Mouse (Mus musculus) MEL (cell line): ENCODE data around the gene Mylip.

Source experiments
- CHD2 ChIP-seq: IDR thresholded peaks from 2 replicates; pipeline ENCODE4 v1.6.1; 2011; ENCODE audit warnings: low read length, improper control_type of control experiment
- CTCF ChIP-seq, 3 experiments: IDR thresholded peaks in 2 of 3; conservative IDR thresholded peaks in 1 of 3; 2 replicates each; pipeline ENCODE4 v1.5.1; 2011 to 2012; ENCODE audit warnings: low read length in 3 of 3, low read depth in 2 of 3, mild to moderate bottlenecking in 2 of 3, improper control_type of control experiment in 1 of 3, inconsistent platforms in 1 of 3, mixed read lengths in 1 of 3, moderate library complexity in 1 of 3; ENCODE audit not compliant: control insufficient read depth in 1 of 3, insufficient read depth in 1 of 3, poor library complexity in 1 of 3, severe bottlenecking in 1 of 3
- EP300 ChIP-seq, 2 experiments: IDR thresholded peaks; 2 replicates each; pipeline ENCODE4 v1.6.1; 2011; ENCODE audit warnings: improper control_type of control experiment in 2 of 2, low read length in 2 of 2, low read depth in 1 of 2, mild to moderate bottlenecking in 1 of 2
- ETS1 ChIP-seq: IDR thresholded peaks from 2 replicates; pipeline ENCODE4 v1.6.1; 2012; ENCODE audit warnings: low read depth, mild to moderate bottlenecking, inconsistent platforms, low read length, improper control_type of control experiment, moderate library complexity
- HCFC1 ChIP-seq: IDR thresholded peaks from 2 replicates; pipeline ENCODE4 v1.6.1; 2012; ENCODE audit warnings: low read depth, mild to moderate bottlenecking, inconsistent platforms, low read length, improper control_type of control experiment, moderate library complexity
- MAFK ChIP-seq: IDR thresholded peaks from 2 replicates; pipeline ENCODE4 v1.6.1; 2011; ENCODE audit warnings: low read depth, mild to moderate bottlenecking, low read length, improper control_type of control experiment, borderline replicate concordance
- POLR2A ChIP-seq, 2 experiments: IDR thresholded peaks; 2 replicates each; pipeline ENCODE4 v1.6.1; 2011 to 2012; ENCODE audit warnings: low read length in 2 of 2, mild to moderate bottlenecking in 2 of 2, control low read depth in 1 of 2, improper control_type of control experiment in 1 of 2, low read depth in 1 of 2, moderate library complexity in 1 of 2; ENCODE audit not compliant: control insufficient read depth in 1 of 2, insufficient read depth in 1 of 2, poor library complexity in 1 of 2
- POLR2AphosphoS5 ChIP-seq: IDR thresholded peaks from 2 replicates; pipeline ENCODE4 v1.6.1; 2012; ENCODE audit warnings: low read depth, borderline replicate concordance, mild to moderate bottlenecking, inconsistent platforms, low read length, moderate library complexity, mixed read lengths
- TAL1 ChIP-seq: IDR thresholded peaks from 2 replicates; pipeline ENCODE4 v1.6.1; 2012; ENCODE audit warnings: mild to moderate bottlenecking, inconsistent platforms, low read length, moderate library complexity, mixed read lengths
- TCF12 ChIP-seq: IDR thresholded peaks from 2 replicates; pipeline ENCODE4 v1.6.1; 2014; ENCODE audit warnings: low read depth, mild to moderate bottlenecking, inconsistent platforms, low read length, improper control_type of control experiment, moderate library complexity
- USF1 ChIP-seq: IDR thresholded peaks from 2 replicates; pipeline ENCODE4 v1.6.1; 2014; ENCODE audit warnings: low read depth, mild to moderate bottlenecking, inconsistent platforms, low read length, improper control_type of control experiment, moderate library complexity

DNA sequence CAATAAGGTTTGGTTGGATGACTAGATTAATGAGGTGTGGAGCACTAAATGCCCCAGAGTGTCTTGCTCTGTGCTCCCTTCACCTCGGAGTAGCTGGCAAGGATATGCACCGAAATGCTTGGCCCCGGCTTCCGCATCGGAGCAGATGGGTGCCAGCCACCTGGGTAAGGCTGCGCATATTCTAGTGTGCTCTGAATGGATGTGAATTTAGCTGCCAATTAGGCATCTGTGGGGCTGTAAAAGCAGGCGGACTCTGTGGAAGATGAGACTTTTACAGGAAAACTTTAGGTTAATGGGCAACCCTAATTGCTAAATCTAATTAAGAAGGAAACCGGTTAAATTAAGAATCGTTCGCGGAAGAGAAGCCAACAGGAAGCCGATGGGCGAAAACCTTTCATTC, 32.7 kb downstream of the Mylip start:
- TF ChIP-seq MAFK = no peak
- TF ChIP-seq POLR2A (IDR thresholded peaks at IDR 0.05; ENCODE audit: control insufficient read depth in 1 of 2, insufficient read depth in 1 of 2, low read depth in 1 of 2, low read length in 2 of 2, poor library complexity in 1 of 2) = no peak
- TF ChIP-seq CTCF (IDR thresholded peaks at IDR 0.05 in 2 of 3, conservative IDR thresholded peaks at IDR 0.05 in 1 of 3; ENCODE audit: control insufficient read depth in 1 of 3, insufficient read depth in 1 of 3, low read depth in 2 of 3, low read length in 3 of 3, poor library complexity in 1 of 3, severe bottlenecking in 1 of 3) = no peak
- TF ChIP-seq HCFC1 = no peak
- TF ChIP-seq CHD2 = no peak
- no peak for TF ChIP-seq TAL1
- TF ChIP-seq TCF12 = no peak
- no peak for TF ChIP-seq ETS1
- TF ChIP-seq POLR2AphosphoS5 = no peak
- no peak for TF ChIP-seq EP300 (IDR thresholded peaks at IDR 0.05; ENCODE audit: low read depth in 1 of 2, low read length in 2 of 2)
- TF ChIP-seq USF1 = no peak
